Mouse (Mus musculus) liver, embryonic 14.5 days (tissue): ENCODE results near the gene Osbpl3.

Source experiments
- CTCF ChIP-seq: IDR thresholded peaks from 2 replicates; pipeline ENCODE4 v1.5.1; 2016; ENCODE audit warnings: antibody characterized with exemption, low read depth, control low read depth
- EP300 ChIP-seq: IDR thresholded peaks from 2 replicates; pipeline ENCODE4 v1.6.1; 2016; ENCODE audit warnings: antibody characterized with exemption, low read depth

GRCm38 (mm10) chr6:50385451-50386013, 70.5 kb downstream of the Osbpl3 start:
- TF ChIP-seq CTCF = no peak
- no peak for TF ChIP-seq EP300
